Mouse (Mus musculus) forebrain, embryonic 12.5 days (tissue): Measurements from ENCODE around the gene Gphn. TPM values are rescaled to one million over a fixed set of nuclear protein-coding genes. Genes with fewer than 3 reads are reported as not detected.

Experiments used
- ATAC-seq: fragments of 200-750 bp; cut with Nextera tagmentation; 2 replicates; pipeline ENCODE4 v1.8.0; 2017; ENCODE audit warnings: moderate TSS enrichment; ENCODE audit not compliant: low FRiP score
- H3K27ac ChIP-seq: fragments of 300-500 bp; sonication (generic); 2 replicates; pipeline ENCODE4 v1.5.1; 2016; ENCODE audit warnings: mild to moderate bottlenecking
- H3K27me3 ChIP-seq: fragments of 300-500 bp; sonication (generic); 2 replicates; pipeline ENCODE4 v1.6.1; 2016; ENCODE audit warnings: mild to moderate bottlenecking
- H3K36me3 ChIP-seq: fragments of 300-500 bp; sonication (generic); replicated peaks from 2 replicates; pipeline ENCODE4 v1.6.1; 2016; ENCODE audit warnings: mild to moderate bottlenecking
- H3K4me1 ChIP-seq: fragments of 300-500 bp; sonication (generic); 2 replicates; pipeline ENCODE4 v1.6.1; 2016
- H3K4me2 ChIP-seq: fragments of 300-500 bp; sonication (generic); 2 replicates; pipeline ENCODE4 v1.6.1; 2016; ENCODE audit warnings: mild to moderate bottlenecking, moderate library complexity
- H3K4me3 ChIP-seq: fragments of 300-500 bp; sonication (generic); replicated peaks from 2 replicates; pipeline ENCODE4 v1.5.1; 2016; ENCODE audit warnings: mild to moderate bottlenecking
- H3K9ac ChIP-seq: fragments of 300-500 bp; sonication (generic); 2 replicates; pipeline ENCODE4 v1.6.1; 2016; ENCODE audit warnings: mild to moderate bottlenecking
- H3K9me3 ChIP-seq: fragments of 300-500 bp; sonication (generic); 2 replicates; pipeline ENCODE4 v1.6.1; 2016
- WGBS: fragments of 180-500 bp; shearing (Covaris S2); methylation state at CpG from one replicate; pipeline ENCODE4 v1.1.7; 2016; 5-methylcytosine and 5-hydroxymethylcytosine counted together
- polyA plus RNA-seq: library from polyadenylated mRNA; unstranded; fragments of >200 nt; fragmentation: Nextera tagmentation; extraction: Ambion mirVana; gene quantifications from 2 replicates; pipeline ENCODE4 v1.2.1, GENCODE M21; 2016

Gene Gphn
- 18.4 and 20.3 TPM in 2 replicates for polyA plus RNA-seq

- H3K4me2 ChIP-seq = peak within 1 kb of the TSS; percentile 72
- H3K36me3 ChIP-seq = no peaks in the 10 kb centered on the region
- WGBS = under 1% methylated on average over 64 of the region's 70 CpGs
- peak within 1 kb of the TSS; percentile 57 for H3K4me3 ChIP-seq
- H3K9ac ChIP-seq = peak within 1 kb of the TSS; percentile 65
- H3K27me3 ChIP-seq = no peaks in the 10 kb centered on the region
- peak within 1 kb of the TSS; percentile 99 for H3K27ac ChIP-seq
- H3K9me3 ChIP-seq = no peaks in the 10 kb centered on the region
- H3K4me1 ChIP-seq = peaks cover 7% of the 10 kb centered on the region
- peak; percentile 97 for ATAC-seq
Observed at GRCm38 (mm10) chr12:78225707-78226518, at the start of gene Gphn. Gphn (plus strand) TSS chr12:78226379.

- Histone ChIP-seq H3K4me3 (no peak overlapping the region), H3K27ac (no peak overlapping the region), H3K4me2 (no peak overlapping the region), H3K4me1 (no peaks in the 10 kb centered on the region), H3K9me3 (no peaks in the 10 kb centered on the region), H3K36me3 (no peaks in the 10 kb centered on the region), H3K27me3 (no peaks in the 10 kb centered on the region), H3K9ac (no peak overlapping the region)
- ATAC-seq = no peak
- WGBS = 82% methylated on average over 2 of the region's 2 CpGs
Observed at GRCm38 (mm10) chr12:78181452-78181851, 44.7 kb upstream of the Gphn start.

GRCm38 (mm10) chr12:78193942-78194341 is 32.2 kb upstream of the Gphn start, which contains the start of gene Gm6657:
Gm6657 (plus strand) TSS chr12:78194242.
- H3K9me3 ChIP-seq = no peaks in the 10 kb centered on the region
- H3K9ac ChIP-seq = no peak within 1 kb of the TSS
- no peak within 1 kb of the TSS for H3K4me3 ChIP-seq
- H3K27me3 ChIP-seq = no peaks in the 10 kb centered on the region
- H3K4me2 ChIP-seq = no peak within 1 kb of the TSS
- no peaks in the 10 kb centered on the region for H3K4me1 ChIP-seq
- ATAC-seq = no peak
- no peak within 1 kb of the TSS for H3K27ac ChIP-seq
- H3K36me3 ChIP-seq = no peaks in the 10 kb centered on the region

- no peak overlapping the region for H3K9ac ChIP-seq
- WGBS = 66% methylated on average over 2 of the region's 2 CpGs
- no peaks in the 10 kb centered on the region for H3K36me3 ChIP-seq
- no peaks in the 10 kb centered on the region for H3K9me3 ChIP-seq
- H3K27me3 ChIP-seq = no peaks in the 10 kb centered on the region
- no peak overlapping the region for H3K4me2 ChIP-seq
- ATAC-seq = no peak
- H3K27ac ChIP-seq = no peak overlapping the region
- no peaks in the 10 kb centered on the region for H3K4me1 ChIP-seq
- no peak overlapping the region for H3K4me3 ChIP-seq
Observed at GRCm38 (mm10) chr12:78195368-78195767, 30.8 kb upstream of the Gphn start.

GRCm38 (mm10) chr12:78203646-78204045 is 22.5 kb upstream of the Gphn start:
- ATAC-seq = no peak
- WGBS = 37% methylated on average over 5 of the region's 5 CpGs
- Histone ChIP-seq H3K4me2 (no peak overlapping the region), H3K4me3 (no peak overlapping the region), H3K4me1 (no peaks in the 10 kb centered on the region), H3K9me3 (no peaks in the 10 kb centered on the region), H3K36me3 (no peaks in the 10 kb centered on the region), H3K27me3 (no peaks in the 10 kb centered on the region), H3K9ac (no peak overlapping the region), H3K27ac (no peak overlapping the region)

- H3K36me3 ChIP-seq = no peaks in the 10 kb centered on the region
- H3K4me2 ChIP-seq = no peak overlapping the region
- no peak overlapping the region for H3K4me3 ChIP-seq
- WGBS = 7% methylated on average over 5 of the region's 5 CpGs
- no peaks in the 10 kb centered on the region for H3K27me3 ChIP-seq
- H3K27ac ChIP-seq = no peak overlapping the region
- H3K4me1 ChIP-seq = no peaks in the 10 kb centered on the region
- H3K9ac ChIP-seq = no peak overlapping the region
- H3K9me3 ChIP-seq = no peaks in the 10 kb centered on the region
- peak; percentile 60; the same call in 1 of the 2 replicates for ATAC-seq
Observed at GRCm38 (mm10) chr12:78205915-78206570, 20.1 kb upstream of the Gphn start.

- H3K27ac ChIP-seq = no peak overlapping the region
- H3K9me3 ChIP-seq = no peaks in the 10 kb centered on the region
- H3K4me3 ChIP-seq = no peak overlapping the region
- no peaks in the 10 kb centered on the region for H3K27me3 ChIP-seq
- no peak overlapping the region for H3K4me2 ChIP-seq
- WGBS = 91% methylated on average over 4 of the region's 4 CpGs
- no peak overlapping the region for H3K9ac ChIP-seq
- ATAC-seq = no peak
- H3K4me1 ChIP-seq = no peaks in the 10 kb centered on the region
- no peaks in the 10 kb centered on the region for H3K36me3 ChIP-seq
Observed at GRCm38 (mm10) chr12:78206571-78206960, 19.6 kb upstream of the Gphn start.

GRCm38 (mm10) chr12:78209856-78210255 is 16.3 kb upstream of the Gphn start:
- no peaks in the 10 kb centered on the region for H3K36me3 ChIP-seq
- H3K4me1 ChIP-seq = no peaks in the 10 kb centered on the region
- H3K9me3 ChIP-seq = no peaks in the 10 kb centered on the region
- H3K9ac ChIP-seq = no peak overlapping the region
- no peaks in the 10 kb centered on the region for H3K27me3 ChIP-seq
- WGBS = 83% methylated on average over 2 of the region's 2 CpGs
- no peak for ATAC-seq
- no peak overlapping the region for H3K4me3 ChIP-seq
- no peak overlapping the region for H3K27ac ChIP-seq
- H3K4me2 ChIP-seq = no peak overlapping the region

GRCm38 (mm10) chr12:78215490-78215889 is 10.7 kb upstream of the Gphn start:
- H3K27me3 ChIP-seq = no peaks in the 10 kb centered on the region
- H3K27ac ChIP-seq = no peak overlapping the region
- no peak overlapping the region for H3K4me3 ChIP-seq
- H3K4me2 ChIP-seq = no peak overlapping the region
- ATAC-seq = no peak
- no peaks in the 10 kb centered on the region for H3K36me3 ChIP-seq
- H3K4me1 ChIP-seq = no peaks in the 10 kb centered on the region
- WGBS = 85% methylated on average over 6 of the region's 6 CpGs
- H3K9ac ChIP-seq = no peak overlapping the region
- no peaks in the 10 kb centered on the region for H3K9me3 ChIP-seq

- Histone ChIP-seq H3K9me3 (no peaks in the 10 kb centered on the region), H3K27me3 (no peaks in the 10 kb centered on the region), H3K27ac (no peak overlapping the region), H3K4me3 (no peak overlapping the region), H3K4me2 (no peak overlapping the region), H3K9ac (no peak overlapping the region), H3K36me3 (no peaks in the 10 kb centered on the region), H3K4me1 (no peaks in the 10 kb centered on the region)
- ATAC-seq = no peak
- WGBS = 82% methylated on average over 4 of the region's 4 CpGs
Observed at GRCm38 (mm10) chr12:78219191-78219825, 6.9 kb upstream of the Gphn start.

GRCm38 (mm10) chr12:78226519-78226875 is 318 bp downstream of the Gphn start:
- Histone ChIP-seq H3K27me3 (no peaks in the 10 kb centered on the region), H3K27ac (peak overlapping the region; percentile 99), H3K4me1 (peaks cover 7% of the 10 kb centered on the region), H3K9me3 (no peaks in the 10 kb centered on the region), H3K4me2 (peak overlapping the region; percentile 72), H3K4me3 (peak overlapping the region; percentile 57), H3K9ac (peak overlapping the region; percentile 65), H3K36me3 (no peaks in the 10 kb centered on the region)
- ATAC-seq = peak; percentile 86
- under 1% methylated on average over 42 of the region's 48 CpGs for WGBS

- Histone ChIP-seq H3K4me2 (peak overlapping the region; percentile 72), H3K27ac (peak overlapping the region; percentile 99), H3K4me1 (peaks cover 7% of the 10 kb centered on the region), H3K27me3 (no peaks in the 10 kb centered on the region), H3K36me3 (no peaks in the 10 kb centered on the region), H3K4me3 (peak overlapping the region; percentile 57), H3K9ac (peak overlapping the region; percentile 65), H3K9me3 (no peaks in the 10 kb centered on the region)
- under 1% methylated on average over 43 of the region's 57 CpGs for WGBS
- peak; percentile 36 for ATAC-seq
Observed at GRCm38 (mm10) chr12:78227021-78227932, 1.1 kb downstream of the Gphn start.
